Mouse (Mus musculus) testis, adult 2 months (tissue): ENCODE measurements around the gene Psmb2. TPM values are rescaled to one million over a fixed set of nuclear protein-coding genes. Genes with fewer than 3 reads are reported as not detected.

ENCODE experiments used
- H3K27ac ChIP-seq: fragments of 200-500 bp; 2 replicates; pipeline ENCODE4 v1.5.1; 2012; ENCODE audit warnings: low read depth, low read length; ENCODE audit not compliant: control insufficient read depth, insufficient read depth
- H3K27me3 ChIP-seq: fragments of 200-500 bp; 2 replicates; pipeline ENCODE4 v1.6.1; 2012; ENCODE audit warnings: mild to moderate bottlenecking, low read length, moderate library complexity; ENCODE audit not compliant: control insufficient read depth, insufficient read depth
- H3K36me3 ChIP-seq: fragments of 200-500 bp; 2 replicates; pipeline ENCODE4 v1.6.1; 2012; ENCODE audit warnings: mild to moderate bottlenecking, low read length; ENCODE audit not compliant: control insufficient read depth, insufficient read depth
- H3K4me1 ChIP-seq: fragments of 200-500 bp; 2 replicates; pipeline ENCODE4 v1.6.1; 2012; ENCODE audit warnings: low read length; ENCODE audit not compliant: control insufficient read depth, insufficient read depth
- H3K4me3 ChIP-seq: fragments of 200-500 bp; 2 replicates; pipeline ENCODE4 v1.5.1; 2012; ENCODE audit warnings: low read depth, mild to moderate bottlenecking, low read length, moderate library complexity, mixed read lengths; ENCODE audit not compliant: control insufficient read depth
- CTCF ChIP-seq: fragments of 200-500 bp; IDR thresholded peaks from 2 replicates; pipeline ENCODE4 v1.5.1; 2012; ENCODE audit warnings: low read depth, mild to moderate bottlenecking, inconsistent platforms, low read length, moderate library complexity; ENCODE audit not compliant: control insufficient read depth, insufficient read depth, insufficient replicate concordance
- POLR2A ChIP-seq: fragments of 200-500 bp; IDR thresholded peaks from 2 replicates; pipeline ENCODE4 v1.6.1; 2012; ENCODE audit warnings: low read depth, mild to moderate bottlenecking, inconsistent platforms, low read length, moderate library complexity; ENCODE audit not compliant: control insufficient read depth
- polyA plus RNA-seq: library from polyadenylated mRNA; depleted of rRNA; stranded (reverse); fragments of >200 nt; gene quantifications from 2 replicates; pipeline ENCODE4 v1.2.3, GENCODE M21; 2012

Gene Psmb2
- polyA plus RNA-seq, 1 experiment: 77.9 TPM

DNA sequence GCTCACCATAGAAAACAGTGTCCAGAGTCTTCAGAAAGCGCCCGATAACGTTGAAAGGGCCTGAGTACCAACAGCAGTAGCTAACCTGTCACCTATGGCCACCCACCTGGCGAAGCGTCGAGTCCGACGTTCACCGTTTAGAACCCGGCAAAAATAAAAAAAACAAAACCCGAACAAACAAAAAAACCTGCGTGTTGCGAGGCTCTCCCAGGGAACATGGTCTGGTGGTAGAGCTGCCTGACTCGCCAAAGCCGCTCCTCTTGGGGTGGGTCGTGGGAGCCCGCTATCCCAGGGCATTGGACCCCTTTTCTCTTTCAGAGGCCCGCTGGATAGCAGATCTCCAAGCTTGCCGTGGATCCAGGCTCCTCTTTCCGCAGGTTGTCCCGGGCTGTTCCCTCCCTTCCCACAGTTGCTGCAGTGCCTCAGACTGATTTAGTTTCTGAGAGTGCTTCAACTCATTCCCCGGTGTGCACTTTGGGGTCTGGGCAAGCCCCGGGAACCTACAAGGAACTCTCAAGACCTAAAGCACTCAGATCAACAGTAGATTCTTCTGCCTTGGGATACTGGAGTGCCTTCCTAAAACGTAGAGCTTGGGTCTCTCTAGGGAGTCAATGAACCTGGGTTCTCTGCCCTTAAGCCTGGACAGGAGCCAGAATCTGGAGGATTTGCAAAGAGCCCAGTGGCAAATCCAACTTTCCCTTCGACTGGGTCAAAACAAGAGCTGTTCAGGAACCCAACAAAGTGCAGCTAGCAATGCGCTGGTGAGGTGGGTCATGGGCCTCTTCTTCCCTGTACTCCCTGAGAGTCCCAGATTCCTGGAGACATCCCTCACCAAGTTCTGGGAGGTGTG is 55.3 kb downstream of the Psmb2 start:
- Histone ChIP-seq H3K4me1 (peaks cover 19% of the 10 kb centered on the region), H3K27me3 (peaks cover 10% of the 10 kb centered on the region), H3K27ac (no peak overlapping the region), H3K4me3 (peak overlapping the region; percentile 39; the same call in 1 of the 2 replicates), H3K36me3 (no peaks in the 10 kb centered on the region)
- TF ChIP-seq CTCF: no peak
- TF ChIP-seq POLR2A: no peak

DNA sequence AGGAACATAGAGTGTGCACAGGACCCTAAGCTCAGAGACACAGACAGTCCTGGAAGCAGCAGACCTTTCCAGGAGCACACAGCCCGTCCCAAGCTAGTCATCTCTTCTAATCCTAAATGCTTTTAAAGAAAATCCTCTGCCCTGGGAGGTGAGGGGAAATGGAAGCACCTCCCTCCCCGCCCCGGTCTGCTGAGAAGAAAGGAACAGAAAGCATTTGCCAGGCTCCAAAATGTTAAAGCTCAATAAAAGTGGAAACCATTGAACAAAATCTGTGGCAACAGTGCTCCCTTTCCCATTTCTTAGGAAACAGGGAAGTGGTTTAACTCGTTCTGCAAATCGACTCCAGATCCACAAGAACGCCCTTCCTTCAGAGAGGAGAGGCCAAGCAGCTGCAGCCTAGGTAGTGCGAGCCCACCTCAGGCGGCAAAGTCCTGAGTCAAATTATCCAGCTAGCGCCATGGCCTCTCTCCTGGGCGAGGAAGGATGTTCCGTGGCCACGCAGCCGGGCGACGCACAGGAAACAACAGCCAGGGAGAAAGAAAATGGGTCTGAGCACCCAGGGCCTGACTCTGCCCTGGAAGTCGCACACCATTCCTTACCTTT is 56.7 kb downstream of the Psmb2 start:
- peaks cover 10% of the 10 kb centered on the region for H3K27me3 ChIP-seq
- H3K36me3 ChIP-seq: no peaks in the 10 kb centered on the region
- TF ChIP-seq CTCF: no peak
- no peak for TF ChIP-seq POLR2A
- peaks cover 19% of the 10 kb centered on the region for H3K4me1 ChIP-seq
- H3K27ac ChIP-seq: no peak overlapping the region
- no peak overlapping the region for H3K4me3 ChIP-seq

DNA sequence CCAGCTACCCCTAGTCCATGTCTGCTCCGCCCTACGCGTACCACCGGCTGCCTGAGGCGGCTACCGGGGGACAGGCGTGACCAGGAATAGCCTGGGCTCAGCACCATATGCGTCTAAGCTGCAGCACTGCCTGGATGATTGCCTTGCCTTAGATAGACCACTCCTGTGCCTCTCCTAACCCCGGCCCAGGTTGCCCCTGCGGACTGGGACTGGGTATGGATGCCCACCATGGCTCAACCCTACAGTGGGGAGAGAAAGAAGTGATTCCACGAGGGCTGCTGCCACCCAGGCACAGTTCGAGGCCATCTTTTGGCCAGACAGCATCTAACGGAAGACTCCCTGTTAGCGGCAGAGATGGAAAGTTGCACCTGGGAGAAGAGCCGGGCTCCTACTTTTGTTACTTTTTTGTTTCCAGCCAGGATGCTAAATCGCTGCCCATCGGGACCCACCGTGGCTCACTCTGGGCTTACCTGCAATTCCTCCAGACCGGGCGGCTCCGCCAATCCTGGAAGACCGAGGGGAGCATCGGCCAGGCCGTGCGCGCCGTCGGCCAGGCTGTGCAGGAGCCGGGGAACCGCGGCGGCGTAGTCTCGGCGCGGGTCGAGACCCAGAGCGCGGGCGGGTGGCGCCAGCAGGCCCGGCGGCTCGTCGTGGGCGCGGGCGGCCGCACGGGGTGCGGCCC is 57.4 kb downstream of the Psmb2 start:
- H3K27ac ChIP-seq: no peak overlapping the region
- peak overlapping the region; percentile 71 for H3K4me3 ChIP-seq
- TF ChIP-seq POLR2A: no peak
- TF ChIP-seq CTCF: no peak
- peaks cover 19% of the 10 kb centered on the region for H3K4me1 ChIP-seq
- H3K36me3 ChIP-seq: no peaks in the 10 kb centered on the region
- H3K27me3 ChIP-seq: peaks cover 10% of the 10 kb centered on the region

DNA sequence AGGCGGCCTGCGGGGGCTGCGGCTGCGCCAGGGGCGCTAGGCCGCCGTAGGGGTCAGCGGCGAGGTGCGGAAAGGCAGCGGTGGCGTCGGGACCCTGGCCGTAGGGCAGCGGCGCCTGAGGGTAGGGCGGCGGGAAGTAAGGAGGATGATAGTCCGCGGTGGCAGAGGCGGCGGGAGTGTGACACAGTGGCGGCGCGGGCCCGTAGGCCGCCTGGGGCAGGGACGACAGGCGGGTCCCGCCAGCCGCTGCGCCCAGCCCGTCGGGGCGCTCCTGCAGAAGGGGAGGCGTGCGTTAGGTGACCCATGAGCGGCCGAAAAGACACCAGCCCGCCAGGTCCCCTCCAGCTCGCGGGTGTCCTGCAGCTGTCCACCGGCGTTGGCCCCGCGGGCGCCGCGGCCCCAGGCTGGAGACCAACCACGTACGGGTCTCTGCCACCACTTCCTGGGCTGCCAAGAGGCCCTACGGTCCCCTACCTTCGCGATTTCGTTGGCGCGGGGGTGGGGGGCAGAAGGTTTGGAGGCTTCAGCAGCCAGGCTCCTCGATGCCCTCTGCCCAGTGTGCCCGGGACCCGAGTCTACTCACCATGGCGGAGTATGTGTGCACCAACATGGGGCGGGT is 58.1 kb downstream of the Psmb2 start:
- no peak overlapping the region for H3K27ac ChIP-seq
- H3K4me1 ChIP-seq: peaks cover 19% of the 10 kb centered on the region
- H3K4me3 ChIP-seq: peak overlapping the region; percentile 71
- peaks cover 10% of the 10 kb centered on the region for H3K27me3 ChIP-seq
- TF ChIP-seq CTCF (no peak), POLR2A (no peak)
- H3K36me3 ChIP-seq: no peaks in the 10 kb centered on the region

DNA sequence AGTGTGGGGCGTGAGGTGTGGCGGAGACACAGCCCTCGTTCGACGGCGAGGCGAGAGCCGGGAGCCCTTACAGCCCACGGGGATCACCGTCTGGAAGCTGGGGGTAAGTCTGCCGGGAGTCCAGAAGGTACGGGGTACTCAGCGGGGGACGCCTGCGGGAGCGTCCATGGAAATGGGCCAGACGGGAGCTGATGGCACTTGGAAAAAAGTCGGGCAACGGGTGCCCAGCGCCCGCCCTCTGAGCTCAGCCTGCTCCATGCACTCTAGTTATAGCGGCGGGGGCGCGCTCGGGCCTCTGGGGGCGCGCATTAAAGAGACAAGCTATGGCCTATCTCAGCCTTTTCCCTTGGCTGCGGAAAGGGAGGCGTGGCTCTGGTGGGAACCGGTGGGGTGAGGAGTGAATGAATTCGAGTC is 58.6 kb downstream of the Psmb2 start, which contains the start of gene Tfap2e:
Tfap2e (minus strand) TSS at position 240 of the 414 bp plus-strand sequence.
- Histone ChIP-seq H3K36me3 (no peaks in the 10 kb centered on the region), H3K4me3 (peak within 1 kb of the TSS; percentile 71), H3K27me3 (peaks cover 8% of the 10 kb centered on the region), H3K4me1 (peaks cover 19% of the 10 kb centered on the region), H3K27ac (no peak within 1 kb of the TSS)
- no peak for TF ChIP-seq CTCF
- TF ChIP-seq POLR2A: no peak

DNA sequence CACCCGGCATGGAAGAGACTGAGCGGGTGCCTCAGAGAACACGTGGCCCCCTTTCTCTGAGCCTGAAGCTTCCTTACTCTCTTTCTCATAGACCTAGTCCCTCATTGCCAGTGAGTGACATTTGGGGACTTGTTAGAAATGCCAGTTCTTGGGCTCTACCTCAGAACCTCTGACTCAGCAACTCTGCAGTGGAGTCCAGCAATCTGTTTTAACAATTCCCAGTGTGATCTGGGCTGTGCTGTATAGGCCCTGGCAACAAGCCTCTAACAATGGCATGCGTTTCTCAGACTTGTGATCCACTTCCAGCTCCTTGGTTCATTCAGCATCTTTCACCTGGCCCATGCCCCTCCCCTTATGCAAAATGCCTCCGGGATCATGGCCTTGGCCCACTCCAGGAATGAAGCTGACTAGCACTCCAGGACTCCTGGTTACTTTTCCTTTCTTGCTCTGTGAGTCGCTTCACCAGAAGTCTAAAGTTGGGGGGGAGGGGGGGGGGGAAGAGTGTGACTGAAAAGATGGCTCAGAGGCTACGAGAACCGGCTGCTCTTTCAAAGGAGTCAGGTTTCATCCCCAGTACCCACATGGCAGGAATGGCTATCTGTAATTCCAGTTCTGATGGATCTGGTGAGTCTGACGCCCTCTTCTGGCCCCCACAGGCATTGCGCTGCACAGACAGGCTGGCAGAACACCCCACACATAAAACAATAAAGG is 62.7 kb downstream of the Psmb2 start:
- no peaks in the 10 kb centered on the region for H3K36me3 ChIP-seq
- TF ChIP-seq CTCF (peak; percentile 70; the same call in 1 of the 2 replicates), POLR2A (no peak)
- no peak overlapping the region for H3K27ac ChIP-seq
- H3K4me1 ChIP-seq: peaks cover 7% of the 10 kb centered on the region
- no peak overlapping the region for H3K4me3 ChIP-seq
- H3K27me3 ChIP-seq: no peaks in the 10 kb centered on the region; the same call in 1 of the 2 replicates
